Mouse (Mus musculus): ENCODE measurements around the gene Tspan4.

The Tspan4 gene

GRCm38 (mm10) chr7:141475011-141475804 lies at the start of gene Tspan4, which contains the start of gene Polr2l:
Gene Tspan4, plus strand, starts transcription at chr7:141475240.
Gene Polr2l, minus strand, starts transcription at chr7:141475132.
- DNase-seq (ENCODE audit: low spot score): peak; percentile 88

- DNase-seq (ENCODE audit: low spot score): no peak
Observed at GRCm38 (mm10) chr7:141426948-141427730, 47.9 kb upstream of the Tspan4 start.

DNA sequence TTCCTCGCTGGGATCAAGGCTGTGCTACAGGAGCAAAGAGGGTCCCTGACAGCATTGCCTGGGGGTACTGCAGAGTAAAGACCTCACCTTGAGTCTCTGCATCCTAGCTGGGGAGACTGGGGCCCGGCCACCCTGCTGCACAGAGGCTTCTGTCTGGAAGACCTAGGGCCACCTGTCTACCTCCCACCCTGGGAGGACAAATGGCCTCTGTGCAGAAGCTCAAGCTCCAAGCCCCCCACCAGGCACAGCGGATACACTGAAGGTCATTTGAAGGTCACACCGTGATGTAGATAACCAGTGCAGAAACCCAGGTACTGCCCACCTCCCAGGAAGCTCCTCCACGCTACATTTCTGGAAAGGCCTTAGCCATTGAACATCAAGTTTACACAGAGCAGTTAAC lies 46.3 kb upstream of the Tspan4 start:
- no peak for DNase-seq (ENCODE audit: low spot score)

DNA sequence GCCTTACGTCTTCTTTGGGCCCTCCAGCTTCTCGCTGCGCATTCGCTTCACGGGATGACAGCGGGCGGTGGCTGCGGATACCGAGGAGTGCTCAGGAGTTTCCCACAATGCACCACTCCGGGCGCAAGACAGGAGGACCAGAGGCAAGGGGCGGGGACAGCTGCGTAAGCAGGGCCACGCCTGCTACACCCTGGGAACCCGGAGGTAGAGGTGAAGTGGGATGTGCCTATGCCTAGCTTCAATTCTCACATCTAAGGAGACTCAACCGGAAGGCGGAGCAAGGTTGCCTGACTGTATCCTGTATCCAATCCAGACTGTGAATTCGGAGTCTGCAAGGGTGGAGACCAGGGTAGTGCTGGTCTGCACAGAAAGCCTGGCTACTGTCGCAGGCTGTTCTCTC lies 45.7 kb upstream of the Tspan4 start, which contains the start of gene Cend1:
TSS of gene Cend1 (minus strand) at position 182 of the 400 bp plus-strand sequence.
- peak; percentile 85 for DNase-seq (ENCODE audit: low spot score)

DNA sequence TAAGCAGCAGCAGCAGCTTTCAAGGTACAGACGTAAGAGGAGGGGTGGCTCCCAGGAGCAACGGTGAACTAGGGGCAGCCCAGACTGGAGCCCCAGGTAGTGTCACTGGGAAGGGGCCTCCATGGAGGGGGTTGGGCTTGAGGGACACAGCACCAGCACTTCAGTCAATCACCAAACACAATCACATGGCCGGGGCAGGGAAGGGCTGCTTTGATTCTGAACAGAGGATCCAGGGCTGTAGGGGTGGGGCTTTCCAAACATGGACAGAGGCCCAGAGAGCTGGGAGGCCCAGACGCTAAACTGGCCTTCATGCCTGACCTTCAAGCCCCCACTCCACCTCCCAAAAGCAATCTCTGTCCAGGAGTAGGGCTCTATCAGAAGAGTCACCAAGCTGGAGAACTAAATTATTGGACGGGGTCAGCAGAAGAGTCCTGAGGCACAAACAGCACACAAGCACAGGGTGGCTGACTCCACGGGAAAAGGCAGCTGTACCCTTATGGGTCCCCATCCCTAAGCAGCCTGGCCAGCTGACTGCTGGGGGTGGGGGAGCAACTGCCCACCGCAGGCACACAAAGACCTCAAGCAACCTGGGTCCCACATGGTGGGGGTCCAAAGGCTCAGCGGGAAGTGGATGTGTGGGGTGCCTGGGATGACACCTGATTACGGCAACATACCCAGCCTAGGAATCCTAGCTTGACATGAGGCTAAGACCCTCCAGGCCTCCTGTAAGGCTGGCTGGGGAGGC lies 45.0 kb upstream of the Tspan4 start:
- DNase-seq (ENCODE audit: low spot score): no peak

DNA sequence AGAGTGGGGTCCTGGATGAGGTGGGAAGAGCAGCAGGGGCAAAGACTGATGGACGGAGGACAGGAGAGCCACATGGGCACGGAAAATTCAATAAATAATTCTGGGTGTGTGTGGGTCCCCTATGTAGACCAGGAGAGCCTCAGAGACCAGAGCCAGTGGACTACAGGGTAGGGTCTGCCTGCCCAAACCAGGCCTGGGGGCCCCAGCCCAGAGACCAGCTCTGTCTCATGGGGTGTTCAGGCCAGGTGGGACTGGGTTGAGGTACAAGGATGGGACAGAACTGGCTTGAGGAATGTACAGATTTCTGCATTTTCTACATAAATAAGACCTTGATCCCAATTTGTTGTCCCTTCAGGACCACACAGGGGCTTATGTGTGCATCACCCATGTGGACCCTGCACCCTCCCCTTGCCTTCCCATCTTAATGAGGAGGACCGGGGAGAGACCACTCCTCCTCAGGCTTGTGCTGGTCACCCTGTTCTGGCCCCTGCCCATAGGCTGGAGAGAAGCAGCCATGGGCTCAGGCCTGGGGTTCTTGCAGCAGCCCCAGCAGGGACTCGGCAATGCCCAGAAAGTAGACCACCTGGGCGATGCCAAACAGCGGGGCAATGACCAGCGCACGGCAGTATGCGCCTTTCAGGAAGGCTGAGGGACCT lies 44.3 kb upstream of the Tspan4 start:
- DNase-seq (ENCODE audit: low spot score): no peak

DNA sequence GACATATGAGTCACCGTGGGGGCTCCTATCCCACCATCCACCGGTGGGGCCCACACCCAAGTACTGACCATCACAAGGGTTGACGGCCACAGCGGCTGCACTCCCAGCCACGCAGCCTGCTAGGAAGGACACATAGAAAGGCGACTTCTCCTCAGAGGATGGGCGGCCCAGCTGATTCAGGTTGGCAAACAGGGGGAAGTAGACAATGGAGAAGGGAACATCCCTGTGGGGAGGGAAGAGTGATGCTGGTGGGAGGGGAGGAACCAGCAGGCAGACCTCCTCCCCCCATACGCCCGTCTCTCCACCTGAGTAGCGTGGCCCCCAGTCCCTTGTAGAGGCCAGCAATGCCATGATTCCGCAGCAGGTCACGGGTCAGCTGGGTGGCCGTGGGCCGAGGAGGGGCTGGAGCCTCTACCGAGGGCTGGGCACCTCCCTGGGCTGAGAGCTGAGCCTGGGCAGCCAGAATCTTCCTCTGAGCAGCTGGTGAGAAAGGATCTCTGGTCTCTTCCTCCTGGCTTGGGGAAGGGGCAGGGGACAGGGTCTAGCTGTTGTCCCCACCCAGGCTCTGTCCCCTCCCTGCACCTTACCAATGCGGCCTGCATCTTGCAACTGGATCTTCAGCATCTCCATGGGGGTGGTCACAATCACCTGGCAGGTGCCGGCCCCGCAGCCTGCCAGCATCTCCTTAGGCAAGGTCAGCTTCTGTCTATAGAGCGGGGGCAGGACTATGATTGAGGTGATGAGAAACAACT lies 43.4 kb upstream of the Tspan4 start:
- DNase-seq (ENCODE audit: low spot score): no peak

DNA sequence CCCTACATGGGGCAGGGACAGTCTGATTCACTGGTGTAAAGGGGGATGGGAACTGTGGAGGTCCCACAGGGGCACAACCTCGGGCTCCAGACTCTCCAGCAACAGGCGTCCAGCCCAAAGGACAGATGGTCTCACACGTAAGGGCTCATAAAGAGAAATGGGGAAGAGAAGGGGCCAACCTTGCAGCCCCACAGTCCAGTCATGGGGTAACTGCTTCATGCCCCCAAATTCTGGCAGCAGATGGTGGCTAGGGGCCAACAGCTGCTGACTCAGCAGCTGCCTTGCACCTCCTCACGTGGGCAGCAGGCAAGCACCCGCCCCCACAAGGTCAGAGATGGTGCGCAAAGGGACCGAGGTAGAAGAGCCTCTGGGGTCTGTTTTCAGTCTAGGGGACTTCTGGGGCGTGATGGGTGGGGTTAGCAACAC lies 42.8 kb upstream of the Tspan4 start:
- DNase-seq (ENCODE audit: low spot score): no peak

- DNase-seq (ENCODE audit: low spot score): no peak
Observed at GRCm38 (mm10) chr7:141432741-141433516, 42.1 kb upstream of the Tspan4 start.

DNA sequence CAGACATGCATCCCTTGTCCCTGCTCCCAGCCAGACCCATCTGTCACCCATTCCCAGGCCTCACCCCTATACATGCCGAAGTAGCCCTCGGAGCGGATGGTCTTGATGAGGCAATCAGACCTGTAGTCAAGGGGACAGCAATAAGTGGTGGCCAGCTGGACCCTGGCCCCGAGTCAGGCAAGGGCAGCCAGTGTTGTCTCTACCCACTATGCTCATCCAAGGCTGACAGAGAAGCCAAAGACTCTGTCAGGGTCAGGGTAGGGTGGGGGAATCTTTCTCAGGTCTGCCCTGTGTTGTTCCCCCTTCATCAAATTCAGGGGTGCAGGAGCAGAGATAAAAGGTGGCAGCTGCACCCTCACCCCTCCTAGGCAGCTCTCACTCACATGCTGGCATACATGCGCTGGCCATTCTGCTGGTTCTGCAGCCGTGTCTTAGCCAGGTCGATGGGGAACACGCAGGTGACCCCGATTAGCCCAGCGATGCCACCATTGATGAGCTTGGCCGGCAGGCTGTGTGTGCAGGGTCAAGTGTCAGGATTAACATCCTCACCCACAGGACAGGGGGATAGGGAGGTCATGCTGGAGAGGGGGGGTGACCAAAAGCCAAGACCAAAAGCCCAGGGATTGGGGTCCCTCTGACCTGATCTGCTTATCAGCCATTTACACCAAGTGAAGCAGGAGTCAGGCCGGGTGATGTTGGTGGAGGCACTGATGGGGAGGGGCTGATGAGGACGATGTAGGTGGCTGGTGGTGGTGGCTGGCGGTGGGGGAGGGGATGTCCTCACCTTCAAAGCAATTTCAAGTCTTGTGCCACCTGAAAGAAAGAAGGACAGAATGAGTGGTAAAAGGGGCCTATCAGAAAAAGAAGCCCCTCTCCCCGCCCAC lies 41.3 kb upstream of the Tspan4 start:
- DNase-seq (ENCODE audit: low spot score): no peak

DNA sequence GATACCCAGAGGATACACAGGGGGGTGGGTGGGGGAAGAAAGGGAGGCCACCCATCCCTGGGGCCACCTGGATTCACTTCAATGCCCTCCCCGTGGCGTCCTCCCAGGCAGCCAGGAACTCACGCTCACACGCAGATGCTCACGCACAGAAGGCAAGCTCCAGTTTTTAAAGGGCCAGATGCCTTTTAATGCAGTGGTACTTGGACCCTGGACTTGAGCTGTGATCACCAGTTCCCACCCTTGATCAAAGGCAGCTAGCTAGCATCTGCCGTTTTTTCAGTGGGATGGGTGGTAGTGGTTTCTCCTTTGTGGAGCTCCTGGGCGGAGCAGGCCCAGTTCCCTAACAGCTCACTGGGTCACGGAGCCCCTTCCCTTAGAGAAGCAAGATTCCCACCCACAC lies 40.6 kb upstream of the Tspan4 start:
- DNase-seq (ENCODE audit: low spot score): peak; percentile 64

- DNase-seq (ENCODE audit: low spot score): peak; percentile 65
Observed at GRCm38 (mm10) chr7:141435129-141435855, 39.7 kb upstream of the Tspan4 start.

DNA sequence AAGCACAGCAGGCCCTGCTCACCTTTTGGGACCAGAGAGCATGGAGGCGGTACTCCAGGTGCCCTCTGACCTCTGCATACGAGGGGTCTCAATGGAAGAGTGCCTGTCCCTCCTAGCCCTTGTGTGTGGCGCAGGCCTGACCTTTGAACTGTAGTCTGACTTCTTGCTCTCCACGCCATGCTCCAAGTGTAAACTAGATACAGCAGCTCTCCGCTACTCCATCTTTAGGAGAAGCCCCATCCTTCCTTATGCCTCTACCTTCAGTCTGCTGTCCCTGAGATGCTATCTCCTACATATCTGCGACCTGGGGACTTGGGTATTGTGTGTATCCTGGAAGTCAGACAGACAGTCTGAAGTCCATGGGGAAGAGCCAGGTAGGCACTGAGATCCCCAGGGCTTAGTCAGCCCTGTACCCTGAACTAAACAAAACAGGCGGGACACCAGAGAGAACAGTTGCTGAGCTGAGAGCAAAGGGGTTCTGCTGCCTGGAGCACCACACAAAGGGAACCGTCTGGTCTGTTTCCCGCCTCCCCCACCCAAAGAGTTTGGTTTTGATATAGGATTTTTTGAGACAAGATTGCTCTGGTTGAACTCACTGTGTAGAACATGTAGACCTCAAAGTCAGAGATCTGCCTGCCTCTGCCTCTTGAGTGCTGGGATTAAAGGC lies 39.1 kb upstream of the Tspan4 start:
- DNase-seq (ENCODE audit: low spot score): no peak

DNA sequence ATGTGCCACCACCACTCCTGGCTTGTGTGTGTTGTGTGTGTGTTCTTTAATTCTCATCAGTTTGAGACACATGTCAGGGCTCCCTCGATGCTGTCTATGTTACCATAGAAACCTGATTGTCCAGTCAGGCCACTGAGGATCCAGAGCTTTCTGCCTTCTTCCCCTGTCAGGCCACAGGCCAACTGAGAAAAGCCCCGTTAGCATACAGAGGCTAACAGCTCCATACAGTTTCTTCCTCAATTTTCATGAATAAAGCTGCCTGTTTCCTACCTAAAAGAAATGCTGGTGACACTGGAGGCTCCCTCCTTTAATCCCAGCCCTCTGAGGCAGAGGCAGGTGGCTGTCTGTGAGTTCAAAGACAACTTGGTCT lies 38.5 kb upstream of the Tspan4 start:
- DNase-seq (ENCODE audit: low spot score): no peak

GRCm38 (mm10) chr7:141437178-141438120 lies 37.6 kb upstream of the Tspan4 start, which contains the start of gene Slc25a22:
Gene Slc25a22, minus strand, starts transcription at chr7:141437892.
- peak; percentile 92 for DNase-seq (ENCODE audit: low spot score)

GRCm38 (mm10) chr7:141438201-141438968 lies 36.7 kb upstream of the Tspan4 start:
- no peak for DNase-seq (ENCODE audit: low spot score)
